Mouse (Mus musculus) testis, adult 10 weeks (tissue): ENCODE results near the gene Gm8298. TPM values are rescaled to one million over a fixed set of nuclear protein-coding genes. Genes with fewer than 3 reads are reported as not detected.

Experiments
- polyA plus RNA-seq: library from polyadenylated mRNA; stranded (reverse); fragments of 350-450 nt; fragmentation: Illumina TruSeq; extraction: RNeasy Lipid Tissue Mini Kit (QIAGEN cat#74804); gene quantifications from one replicate; pipeline ENCODE4 v1.2.3, GENCODE M21; 2014; ENCODE audit warnings: low read depth, low replicate concordance

Gene Gm8298
- not detected for polyA plus RNA-seq

GRCm38 (mm10) chr3:59860751-59861150, at the start of gene Gm8298:
TSS of gene Gm8298 (plus strand) at chr3:59861051.

GRCm38 (mm10) chr3:59924914-59925313, 64.1 kb downstream of the Gm8298 start, which contains the start of gene C130079G13Rik:
TSS of gene C130079G13Rik (plus strand) at chr3:59925214.

Other genes with a start within 250 kb of the Gm8298 start
- gene Gm5538, start 131.3 kb upstream of the Gm8298 start, polyA plus RNA-seq: 8.9 TPM
- not detected for gene C130079G13Rik, start 64.2 kb downstream of the Gm8298 start, polyA plus RNA-seq
- not detected for gene Aadacl2, start 145.7 kb downstream of the Gm8298 start, polyA plus RNA-seq
- 0.27 TPM for gene Aadac, start 164.7 kb downstream of the Gm8298 start, polyA plus RNA-seq
- gene Sucnr1, start 220.8 kb downstream of the Gm8298 start, polyA plus RNA-seq: 0.25 TPM